Mouse (Mus musculus): ENCODE data around the gene Oosp1. TPM values are rescaled to one million over a fixed set of nuclear protein-coding genes. Genes with fewer than 3 reads are reported as not detected.

The Oosp1 gene
- polyA plus RNA-seq, 1 experiment from 2014 or later: not detected

DNA sequence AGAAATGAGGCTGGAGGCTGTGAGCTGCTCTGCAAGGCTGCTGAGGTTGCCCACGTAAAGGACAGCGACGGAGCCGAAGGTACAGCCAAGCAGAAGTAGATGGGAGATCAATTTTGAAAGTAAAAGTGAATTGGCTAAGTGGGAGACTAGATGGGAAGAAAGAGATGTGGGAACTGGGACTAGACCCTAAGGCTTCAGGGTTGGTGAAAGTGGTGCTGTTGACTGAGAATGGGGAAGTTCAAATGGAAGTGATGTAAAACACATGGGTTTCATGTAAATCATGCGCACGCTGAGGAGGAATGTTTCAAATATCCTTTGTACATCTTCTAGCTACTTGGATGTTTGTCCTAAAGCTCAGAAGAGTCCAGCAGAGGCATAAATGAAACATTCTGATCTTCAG lies 7.4 kb upstream of the Oosp1 start:
- Histone ChIP-seq H3K9ac (ENCODE audit: low read length) (no peak overlapping the region), H3K4me2 (ENCODE audit: low read depth) (no peak overlapping the region), H3K27ac (ENCODE audit: low read depth, low read length) (no peak overlapping the region), H3K36me3 (ENCODE audit: control insufficient read depth, insufficient read depth, low read length) (no peaks in the 10 kb centered on the region), H3K9me3 (ENCODE audit: control insufficient read depth, low read length) (no peaks in the 10 kb centered on the region), H3K4me1 (ENCODE audit: control insufficient read depth, insufficient read depth, low read length) (no peaks in the 10 kb centered on the region), H3K4me3 (ENCODE audit: low read depth, low read length) (no peak overlapping the region), H3K27me3 (ENCODE audit: control insufficient read depth, insufficient read depth, low read length) (no peaks in the 10 kb centered on the region)
- ATAC-seq (ENCODE audit: insufficient read depth, low FRiP score, low TSS enrichment) (no peak), DNase-seq (ENCODE audit: low spot score) (no peak)
- WGBS: 93% methylated on average over 6 of the region's 6 CpGs

DNA sequence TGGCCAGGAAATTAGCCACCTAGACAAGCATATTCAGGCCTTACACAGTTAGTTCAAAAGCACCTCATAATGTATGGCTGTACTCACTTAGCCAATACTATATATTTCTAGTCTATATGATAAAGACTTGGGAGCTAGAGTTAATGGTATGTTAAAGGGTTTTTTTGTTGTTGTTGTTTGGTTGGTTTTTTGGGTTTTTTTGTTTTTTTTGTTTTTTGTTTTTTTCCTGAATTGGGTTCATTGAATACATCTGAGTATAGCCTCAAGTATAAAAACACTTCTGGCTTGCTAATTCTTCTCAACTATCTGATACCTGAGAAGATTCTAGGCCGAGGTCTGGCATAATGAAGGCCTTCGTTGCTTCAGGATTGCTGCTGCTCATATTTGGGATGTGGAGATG lies 5.8 kb upstream of the Oosp1 start, which contains the start of gene Oosp3:
Gene Oosp3, plus strand, starts transcription at position 301 of the 400 bp plus-strand sequence.
- no peak within 1 kb of the TSS for H3K9ac ChIP-seq (ENCODE audit: low read length)
- no peaks in the 10 kb centered on the region for H3K36me3 ChIP-seq (ENCODE audit: control insufficient read depth, insufficient read depth, low read length)
- no peak within 1 kb of the TSS for H3K4me3 ChIP-seq (ENCODE audit: low read depth, low read length)
- ATAC-seq (ENCODE audit: insufficient read depth, low FRiP score, low TSS enrichment): no peak
- WGBS: 83% methylated on average over 2 of the region's 2 CpGs
- no peaks in the 10 kb centered on the region for H3K27me3 ChIP-seq (ENCODE audit: control insufficient read depth, insufficient read depth, low read length)
- no peak within 1 kb of the TSS for H3K4me2 ChIP-seq (ENCODE audit: low read depth)
- H3K4me1 ChIP-seq (ENCODE audit: control insufficient read depth, insufficient read depth, low read length): no peaks in the 10 kb centered on the region
- DNase-seq (ENCODE audit: low spot score): no peak
- H3K27ac ChIP-seq (ENCODE audit: low read depth, low read length): no peak within 1 kb of the TSS
- H3K9me3 ChIP-seq (ENCODE audit: control insufficient read depth, low read length): no peaks in the 10 kb centered on the region

GRCm38 (mm10) chr19:11691454-11691853 lies 504 bp upstream of the Oosp1 start:
- 60% methylated on average over 1 of the region's 1 CpGs for WGBS
- no peak overlapping the region for H3K4me3 ChIP-seq (ENCODE audit: low read depth, low read length)

DNA sequence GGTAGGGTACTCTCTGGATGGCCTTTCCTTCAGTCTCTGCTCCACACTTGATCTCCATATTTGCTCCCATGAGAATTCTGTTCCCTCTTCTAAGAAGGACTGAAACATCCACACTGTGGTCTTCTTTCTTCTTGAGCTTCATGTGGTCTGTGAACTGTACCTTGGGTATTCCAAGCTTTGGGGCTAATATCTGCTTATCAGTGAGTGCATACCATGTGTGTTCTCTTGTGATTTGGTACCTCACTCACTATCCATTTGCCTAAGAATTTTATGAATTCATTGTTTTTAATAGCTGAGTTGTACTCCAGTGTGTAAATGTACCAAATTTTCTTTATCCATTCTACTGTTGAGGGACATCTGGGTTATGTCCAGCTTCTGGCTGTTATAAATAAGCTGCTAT lies 29.4 kb downstream of the Oosp1 start:
- Histone ChIP-seq H3K36me3 (ENCODE audit: control insufficient read depth, insufficient read depth, low read length) (no peaks in the 10 kb centered on the region), H3K9me3 (ENCODE audit: control insufficient read depth, low read length) (no peaks in the 10 kb centered on the region), H3K4me3 (ENCODE audit: low read depth, low read length) (no peak overlapping the region), H3K27ac (ENCODE audit: low read depth, low read length) (no peak overlapping the region), H3K27me3 (ENCODE audit: control insufficient read depth, insufficient read depth, low read length) (no peaks in the 10 kb centered on the region), H3K9ac (ENCODE audit: low read length) (no peak overlapping the region), H3K4me2 (ENCODE audit: low read depth) (no peak overlapping the region), H3K4me1 (ENCODE audit: control insufficient read depth, insufficient read depth, low read length) (no peaks in the 10 kb centered on the region)
- ATAC-seq (ENCODE audit: insufficient read depth, low FRiP score, low TSS enrichment): no peak
- no peak for DNase-seq (ENCODE audit: low spot score)

More at GRCm38 (mm10) chr19:11691454-11691853, 504 bp upstream of the Oosp1 start:
- Histone ChIP-seq H3K36me3 (ENCODE audit: control insufficient read depth, insufficient read depth, low read length) (no peaks in the 10 kb centered on the region), H3K9me3 (ENCODE audit: control insufficient read depth, low read length) (no peaks in the 10 kb centered on the region), H3K4me2 (ENCODE audit: low read depth) (no peak overlapping the region), H3K27ac (ENCODE audit: low read depth, low read length) (no peak overlapping the region), H3K27me3 (ENCODE audit: control insufficient read depth, insufficient read depth, low read length) (no peaks in the 10 kb centered on the region), H3K9ac (ENCODE audit: low read length) (no peak overlapping the region), H3K4me1 (ENCODE audit: control insufficient read depth, insufficient read depth, low read length) (no peaks in the 10 kb centered on the region)
- no peak for DNase-seq (ENCODE audit: low spot score)
- no peak for ATAC-seq (ENCODE audit: insufficient read depth, low FRiP score, low TSS enrichment)

DNA sequence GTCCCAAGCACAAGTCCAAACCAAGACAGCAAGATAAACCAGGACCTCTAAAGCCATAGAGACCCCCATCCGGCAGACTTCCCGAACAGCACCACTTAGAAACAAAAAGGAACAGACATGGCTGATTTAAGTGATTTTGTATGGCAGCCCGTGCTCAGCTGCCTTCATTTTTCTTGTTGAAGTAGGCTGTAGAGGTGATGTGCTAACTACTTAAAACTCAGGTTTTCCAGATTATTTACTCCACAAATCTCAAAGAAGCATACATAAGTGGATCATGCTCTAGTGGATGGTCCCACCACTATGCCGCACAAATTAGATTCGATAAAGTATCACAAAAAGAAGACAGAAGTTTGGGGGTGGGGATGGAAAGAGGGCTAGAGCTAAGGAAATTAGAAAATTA lies 30.5 kb downstream of the Oosp1 start, which contains the start of gene Oosp2:
Gene Oosp2, minus strand, starts transcription at position 101 of the 400 bp plus-strand sequence.
- no peak within 1 kb of the TSS for H3K9ac ChIP-seq (ENCODE audit: low read length)
- no peak within 1 kb of the TSS for H3K4me3 ChIP-seq (ENCODE audit: low read depth, low read length)
- WGBS: 87% methylated on average over 5 of the region's 5 CpGs
- no peaks in the 10 kb centered on the region for H3K9me3 ChIP-seq (ENCODE audit: control insufficient read depth, low read length)
- DNase-seq (ENCODE audit: low spot score) (no peak), ATAC-seq (ENCODE audit: insufficient read depth, low FRiP score, low TSS enrichment) (no peak)
- H3K4me1 ChIP-seq (ENCODE audit: control insufficient read depth, insufficient read depth, low read length): no peaks in the 10 kb centered on the region
- no peaks in the 10 kb centered on the region for H3K36me3 ChIP-seq (ENCODE audit: control insufficient read depth, insufficient read depth, low read length)
- no peak within 1 kb of the TSS for H3K27ac ChIP-seq (ENCODE audit: low read depth, low read length)
- no peak within 1 kb of the TSS for H3K4me2 ChIP-seq (ENCODE audit: low read depth)
- no peaks in the 10 kb centered on the region for H3K27me3 ChIP-seq (ENCODE audit: control insufficient read depth, insufficient read depth, low read length)

DNA sequence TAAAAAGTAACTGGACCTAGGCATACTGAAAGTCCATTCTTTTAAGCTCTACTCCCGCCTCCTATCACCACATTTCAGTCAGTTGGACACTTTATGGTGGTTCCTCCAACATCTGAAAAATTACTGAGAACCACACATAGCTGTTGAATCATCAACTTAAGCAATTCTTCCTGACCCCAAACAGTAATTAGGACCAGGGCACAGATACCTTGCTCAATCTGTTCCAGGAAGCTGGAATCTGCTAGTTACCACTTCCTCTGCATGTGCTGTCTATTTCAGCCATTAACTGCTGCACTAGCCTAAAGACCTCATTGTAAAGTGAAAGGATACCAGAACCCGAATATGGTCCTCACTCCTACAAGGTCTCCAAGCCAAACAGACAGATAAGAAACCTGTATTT lies 31.8 kb downstream of the Oosp1 start:
- ATAC-seq (ENCODE audit: insufficient read depth, low FRiP score, low TSS enrichment) (no peak), DNase-seq (ENCODE audit: low spot score) (no peak)
- 72% methylated on average over 2 of the region's 2 CpGs for WGBS
- no peaks in the 10 kb centered on the region for H3K36me3 ChIP-seq (ENCODE audit: control insufficient read depth, insufficient read depth, low read length)
- H3K9me3 ChIP-seq (ENCODE audit: control insufficient read depth, low read length): no peaks in the 10 kb centered on the region
- H3K4me1 ChIP-seq (ENCODE audit: control insufficient read depth, insufficient read depth, low read length): no peaks in the 10 kb centered on the region
- H3K4me2 ChIP-seq (ENCODE audit: low read depth): no peak overlapping the region
- no peaks in the 10 kb centered on the region for H3K27me3 ChIP-seq (ENCODE audit: control insufficient read depth, insufficient read depth, low read length)
- no peak overlapping the region for H3K9ac ChIP-seq (ENCODE audit: low read length)
- H3K27ac ChIP-seq (ENCODE audit: low read depth, low read length): no peak overlapping the region
- no peak overlapping the region for H3K4me3 ChIP-seq (ENCODE audit: low read depth, low read length)

DNA sequence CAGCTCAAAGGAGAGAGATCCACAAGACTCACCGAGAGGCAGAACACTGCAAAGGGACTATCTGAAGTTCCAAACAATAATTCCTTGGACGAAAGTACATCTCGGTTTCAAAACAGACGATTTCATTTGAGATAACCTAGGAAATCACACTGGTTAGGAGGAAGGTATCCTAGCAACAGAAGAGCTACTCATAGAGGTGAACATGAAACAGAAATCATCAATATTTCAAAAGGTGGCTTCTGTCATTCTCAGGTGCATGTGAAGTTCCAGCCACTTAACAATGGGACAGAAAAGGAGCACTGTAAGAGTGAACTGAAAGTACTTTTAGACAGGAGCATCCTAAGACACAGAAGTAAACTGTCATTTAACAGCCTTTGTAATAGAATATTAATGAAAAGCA lies 41.4 kb downstream of the Oosp1 start:
- H3K27me3 ChIP-seq (ENCODE audit: control insufficient read depth, insufficient read depth, low read length): no peaks in the 10 kb centered on the region
- no peak overlapping the region for H3K4me2 ChIP-seq (ENCODE audit: low read depth)
- H3K9ac ChIP-seq (ENCODE audit: low read length): no peak overlapping the region
- ATAC-seq (ENCODE audit: insufficient read depth, low FRiP score, low TSS enrichment) (no peak), DNase-seq (ENCODE audit: low spot score) (no peak)
- H3K36me3 ChIP-seq (ENCODE audit: control insufficient read depth, insufficient read depth, low read length): no peaks in the 10 kb centered on the region
- no peaks in the 10 kb centered on the region for H3K9me3 ChIP-seq (ENCODE audit: control insufficient read depth, low read length)
- no peak overlapping the region for H3K27ac ChIP-seq (ENCODE audit: low read depth, low read length)
- no peaks in the 10 kb centered on the region for H3K4me1 ChIP-seq (ENCODE audit: control insufficient read depth, insufficient read depth, low read length)
- H3K4me3 ChIP-seq (ENCODE audit: low read depth, low read length): no peak overlapping the region
- WGBS: 84% methylated on average over 4 of the region's 4 CpGs

DNA sequence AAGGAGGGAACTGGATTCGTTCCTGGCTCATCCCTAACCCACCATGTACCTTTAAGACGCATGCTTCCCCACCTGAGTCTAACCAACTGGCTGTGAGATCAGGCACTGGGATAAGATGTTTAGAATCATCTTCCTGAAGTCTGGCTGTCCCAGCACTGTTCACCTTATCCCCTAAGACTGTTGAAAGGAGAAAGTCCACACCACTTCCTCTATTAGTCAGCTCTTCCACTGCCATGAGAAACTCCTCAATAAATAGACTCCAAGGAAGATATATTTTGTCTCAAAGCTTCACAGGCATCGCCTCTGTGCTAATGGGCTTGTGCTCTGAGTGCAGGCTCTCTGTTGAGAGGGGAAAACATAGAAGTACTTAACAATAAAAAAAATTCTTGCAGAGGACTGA lies 44.8 kb downstream of the Oosp1 start:
- Histone ChIP-seq H3K9me3 (ENCODE audit: control insufficient read depth, low read length) (no peaks in the 10 kb centered on the region), H3K4me2 (ENCODE audit: low read depth) (no peak overlapping the region), H3K4me1 (ENCODE audit: control insufficient read depth, insufficient read depth, low read length) (no peaks in the 10 kb centered on the region), H3K9ac (ENCODE audit: low read length) (no peak overlapping the region), H3K27ac (ENCODE audit: low read depth, low read length) (no peak overlapping the region), H3K4me3 (ENCODE audit: low read depth, low read length) (no peak overlapping the region), H3K27me3 (ENCODE audit: control insufficient read depth, insufficient read depth, low read length) (no peaks in the 10 kb centered on the region), H3K36me3 (ENCODE audit: control insufficient read depth, insufficient read depth, low read length) (no peaks in the 10 kb centered on the region)
- DNase-seq (ENCODE audit: low spot score) (no peak), ATAC-seq (ENCODE audit: insufficient read depth, low FRiP score, low TSS enrichment) (no peak)
- WGBS: 80% methylated on average over 3 of the region's 3 CpGs

DNA sequence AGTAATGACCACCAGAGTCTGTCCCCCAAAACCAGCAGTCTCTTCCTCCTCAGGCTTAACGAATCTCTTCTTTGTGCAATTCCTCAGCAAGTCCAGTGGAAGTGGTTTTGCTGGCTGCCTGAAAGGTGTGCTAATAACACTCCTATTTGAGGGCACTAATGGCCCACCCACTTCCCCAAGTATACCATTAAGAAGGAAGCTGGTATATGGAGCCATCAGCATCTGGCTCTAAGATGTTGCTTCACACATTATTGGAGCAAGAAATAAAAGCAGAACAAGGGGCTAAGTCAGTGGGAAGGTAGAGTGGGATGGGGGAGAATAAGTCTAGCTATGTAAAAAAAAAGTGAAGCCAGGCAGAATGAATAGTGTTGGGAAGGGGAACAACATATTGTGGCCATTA lies 50.2 kb downstream of the Oosp1 start, which contains the start of gene Ms4a3:
Gene Ms4a3, minus strand, starts transcription at position 120 of the 400 bp plus-strand sequence.
- DNase-seq (ENCODE audit: low spot score) (no peak), ATAC-seq (ENCODE audit: insufficient read depth, low FRiP score, low TSS enrichment) (no peak)
- no peaks in the 10 kb centered on the region for H3K36me3 ChIP-seq (ENCODE audit: control insufficient read depth, insufficient read depth, low read length)
- H3K4me2 ChIP-seq (ENCODE audit: low read depth): no peak within 1 kb of the TSS
- H3K9ac ChIP-seq (ENCODE audit: low read length): no peak within 1 kb of the TSS
- no peaks in the 10 kb centered on the region for H3K4me1 ChIP-seq (ENCODE audit: control insufficient read depth, insufficient read depth, low read length)
- no peak within 1 kb of the TSS for H3K4me3 ChIP-seq (ENCODE audit: low read depth, low read length)
- H3K27ac ChIP-seq (ENCODE audit: low read depth, low read length): no peak within 1 kb of the TSS
- 70% methylated on average over 1 of the region's 1 CpGs for WGBS
- H3K9me3 ChIP-seq (ENCODE audit: control insufficient read depth, low read length): no peaks in the 10 kb centered on the region
- no peaks in the 10 kb centered on the region for H3K27me3 ChIP-seq (ENCODE audit: control insufficient read depth, insufficient read depth, low read length)

Data from neural tube, embryonic 11.5 days (tissue).